8 mouse cellular contexts compared by ENCODE assay signal in the genomic region with DNA sequence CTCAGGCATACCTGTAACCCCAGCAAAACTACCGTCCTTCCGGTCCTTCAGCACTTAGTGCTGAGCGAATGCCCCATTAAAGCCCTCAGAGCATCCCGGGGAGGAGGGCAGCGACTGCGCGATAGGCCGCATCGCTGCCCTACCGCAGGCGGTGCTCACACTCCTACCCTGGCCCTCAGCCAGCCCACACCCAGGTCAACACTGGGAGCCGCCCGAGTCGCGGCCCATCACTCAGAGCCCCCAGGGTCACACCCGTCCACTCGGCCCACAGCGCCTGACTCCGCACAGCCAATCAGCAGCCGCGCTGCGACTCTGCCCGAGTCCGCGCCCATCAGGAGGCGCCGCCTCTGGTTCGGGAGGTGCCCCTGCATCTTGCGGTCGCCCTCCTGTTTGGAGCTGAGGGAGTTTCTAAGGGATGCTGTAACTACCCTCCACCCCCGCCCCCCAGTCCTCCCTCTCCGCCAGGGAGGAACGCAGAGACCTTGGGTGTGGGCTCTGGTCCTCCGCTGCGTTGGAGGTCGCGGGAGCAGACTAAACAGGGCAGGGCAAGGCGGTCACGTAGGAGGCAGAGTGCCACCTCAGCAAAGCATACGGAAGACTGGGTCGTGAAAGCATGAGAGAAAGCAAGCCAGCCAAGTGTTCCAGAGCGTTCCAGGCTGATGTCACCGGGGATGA. TPM values are rescaled to one million over a fixed set of nuclear protein-coding genes. Genes with fewer than 3 reads are reported as not detected.
DNase-seq lines count a peak whose midpoint lies in the region; ATAC-seq lines count a peak whose summit lies in the region.

No protein-coding gene starts in this region.

- H3K36me3 ChIP-seq in forebrain, embryonic 14.5 days (ENCODE audit: control insufficient read depth, insufficient read depth, low read length) = no peaks in the 10 kb centered on the region
- no peaks in the 10 kb centered on the region for H3K36me3 ChIP-seq in neural tube, embryonic 15.5 days

- peak overlapping the region; percentile 74 for H3K9ac ChIP-seq in forebrain, embryonic 14.5 days (ENCODE audit: low read length)
- H3K9ac ChIP-seq in neural tube, embryonic 15.5 days (replicated peaks) = peak overlapping the region; percentile 70

- H3K4me1 ChIP-seq in forebrain, embryonic 14.5 days (ENCODE audit: control insufficient read depth, insufficient read depth, low read length) = peaks cover 10% of the 10 kb centered on the region; the same call in 1 of the 2 replicates
- H3K4me1 ChIP-seq in neural tube, embryonic 15.5 days = peaks cover 16% of the 10 kb centered on the region; the same call in 1 of the 2 replicates

- peak overlapping the region; percentile 84 for H3K4me2 ChIP-seq in forebrain, embryonic 14.5 days (ENCODE audit: low read length)
- H3K4me2 ChIP-seq in neural tube, embryonic 15.5 days = peak overlapping the region; percentile 86

- 1% methylated on average over 41 of the region's 43 CpGs for WGBS in forebrain, embryonic 14.5 days
- WGBS in neural tube, embryonic 15.5 days = under 1% methylated on average over 43 of the region's 43 CpGs

- H3K4me3 ChIP-seq in forebrain, embryonic 14.5 days (ENCODE audit: low read depth, low read length) = peak overlapping the region; percentile 58
- H3K4me3 ChIP-seq in neural tube, embryonic 15.5 days (replicated peaks) = peak overlapping the region; percentile 65

- DNase-seq in ES-CJ7 (ENCODE audit: low read depth, low spot score) = peak; percentile 98
- DNase-seq in cerebellum, adult 11 months = peak; percentile 89
- peak; percentile 89 for DNase-seq in forebrain, embryonic 14.5 days (ENCODE audit: low spot score)
- peak; percentile 84 to 86 for DNase-seq in heart, postnatal 14 days
- DNase-seq in layer of hippocampus, adult 18-20 months (ENCODE audit: low spot score in 2 of 2) = peak; percentile 87 to 93
- DNase-seq in lung, adult 18-20 months = peak; percentile 94 to 96
- DNase-seq in testis, postnatal 14 days (ENCODE audit: low spot score) = peak; percentile 90

- intact Hi-C loops in heart, postnatal 14 days (cut with DNase I) = loop anchor here (2.0 kb wide), 1 partner anchor 20 kb away; no protein-coding TSS in a partner anchor

- no peaks in the 10 kb centered on the region for H3K27me3 ChIP-seq in forebrain, embryonic 14.5 days (replicated peaks; ENCODE audit: control insufficient read depth, insufficient read depth, low read length)
- no peaks in the 10 kb centered on the region for H3K27me3 ChIP-seq in neural tube, embryonic 15.5 days (replicated peaks)

- peak overlapping the region; percentile 89 for H3K27ac ChIP-seq in forebrain, embryonic 14.5 days (ENCODE audit: low read depth, low read length)
- peak overlapping the region; percentile 96 for H3K27ac ChIP-seq in neural tube, embryonic 15.5 days (replicated peaks)

- ATAC-seq in forebrain, embryonic 14.5 days = peak; percentile 97
- peak; percentile 96 for ATAC-seq in neural tube, embryonic 15.5 days (ENCODE audit: low FRiP score)

- no peaks in the 10 kb centered on the region for H3K9me3 ChIP-seq in forebrain, embryonic 14.5 days (replicated peaks; ENCODE audit: control insufficient read depth, low read length)
- no peaks in the 10 kb centered on the region for H3K9me3 ChIP-seq in neural tube, embryonic 15.5 days (replicated peaks)

RNA-seq across cellular contexts. Expression of a gene that starts 26.5 kb away (rescaled TPM):
- 220 and 266 TPM in 2 replicates for polyA plus RNA-seq in forebrain, embryonic 14.5 days (2014; fragmentation: Nextera tagmentation; extraction: Ambion mirVana)
- 10 to 100 TPM; 24.8 to 27.2 TPM for total RNA-seq in heart, postnatal 14 days (2021)
- 100 to 1,000 TPM; 656 to 658 TPM for total RNA-seq in layer of hippocampus, adult 18-20 months (2021)
- polyA plus RNA-seq in neural tube, embryonic 15.5 days (2015; fragmentation: Nextera tagmentation; extraction: Ambion mirVana) = 256 and 264 TPM in 2 replicates

Comparison
In these comparisons a context has a peak if more than half of its experiments do, and no peak if none do; other contexts are left out.
1. Peak in every context shown above with its lines: DNase-seq, ATAC-seq, H3K4me3 ChIP-seq and H3K27ac ChIP-seq.
2. RNA of a gene that starts 26.5 kb away (total RNA-seq): 656 to 658 TPM in layer of hippocampus, adult 18-20 months; 24.8 to 27.2 TPM in heart, postnatal 14 days; every median in the first group is over 10 times any median in the second.